Mouse (Mus musculus) forebrain, embryonic 11.5 days (tissue): Measurements from ENCODE around the gene Ap1s3. TPM values are rescaled to one million over a fixed set of nuclear protein-coding genes. Genes with fewer than 3 reads are reported as not detected.

Source experiments
- ATAC-seq: fragments of 200-750 bp; cut with Nextera tagmentation; replicated peaks from 2 replicates; pipeline ENCODE4 v1.8.0; 2017; ENCODE audit warnings: moderate TSS enrichment; ENCODE audit not compliant: low FRiP score
- DNase-seq: peaks from one replicate; pipeline ENCODE4 v3.0.0-alpha.2; 2017; ENCODE audit warnings: low spot score
- H3K27ac ChIP-seq: fragments of 300-500 bp; sonication (generic); 2 replicates; pipeline ENCODE4 v1.5.1; 2014; ENCODE audit warnings: low read depth, low read length
- H3K27me3 ChIP-seq: fragments of 300-500 bp; sonication (generic); 2 replicates; pipeline ENCODE4 v1.6.1; 2014; ENCODE audit warnings: mild to moderate bottlenecking, low read length, mixed read lengths; ENCODE audit not compliant: control insufficient read depth, insufficient read depth
- H3K36me3 ChIP-seq: fragments of 300-500 bp; sonication (generic); 2 replicates; pipeline ENCODE4 v1.6.1; 2014; ENCODE audit warnings: mild to moderate bottlenecking, low read length, moderate library complexity, mixed read lengths; ENCODE audit not compliant: control insufficient read depth, insufficient read depth
- H3K4me1 ChIP-seq: fragments of 300-500 bp; sonication (generic); replicated peaks from 2 replicates; pipeline ENCODE4 v1.6.1; 2014; ENCODE audit warnings: low read length, mixed read lengths; ENCODE audit not compliant: control insufficient read depth, insufficient read depth
- H3K4me2 ChIP-seq: fragments of 300-500 bp; sonication (generic); 2 replicates; pipeline ENCODE4 v1.6.1; 2014; ENCODE audit warnings: low read depth, mild to moderate bottlenecking, low read length, moderate library complexity, mixed read lengths; ENCODE audit not compliant: severe bottlenecking
- H3K4me3 ChIP-seq: fragments of 300-500 bp; sonication (generic); 2 replicates; pipeline ENCODE4 v1.5.1; 2014; ENCODE audit warnings: low read depth, low read length
- H3K9ac ChIP-seq: fragments of 300-500 bp; sonication (generic); 2 replicates; pipeline ENCODE4 v1.6.1; 2014; ENCODE audit warnings: low read length
- H3K9me3 ChIP-seq: fragments of 300-500 bp; sonication (generic); 2 replicates; pipeline ENCODE4 v1.6.1; 2016; ENCODE audit warnings: low read length, mixed read lengths; ENCODE audit not compliant: control insufficient read depth
- WGBS: fragments of 180-500 bp; shearing (Covaris S2); extraction: QIAGEN DNeasy Blood & Tissue Kit; methylation state at CpG from one replicate; pipeline ENCODE4 v1.1.7; 2014; 5-methylcytosine and 5-hydroxymethylcytosine counted together
- polyA plus RNA-seq: library from polyadenylated mRNA; unstranded; fragments of >200 nt; fragmentation: Nextera tagmentation; extraction: Ambion mirVana; gene quantifications from 2 replicates; pipeline ENCODE4 v1.2.1, GENCODE M21; 2014

Ap1s3 gene
- polyA plus RNA-seq, 1 experiment from 2014 or later: 0.17 TPM

DNA sequence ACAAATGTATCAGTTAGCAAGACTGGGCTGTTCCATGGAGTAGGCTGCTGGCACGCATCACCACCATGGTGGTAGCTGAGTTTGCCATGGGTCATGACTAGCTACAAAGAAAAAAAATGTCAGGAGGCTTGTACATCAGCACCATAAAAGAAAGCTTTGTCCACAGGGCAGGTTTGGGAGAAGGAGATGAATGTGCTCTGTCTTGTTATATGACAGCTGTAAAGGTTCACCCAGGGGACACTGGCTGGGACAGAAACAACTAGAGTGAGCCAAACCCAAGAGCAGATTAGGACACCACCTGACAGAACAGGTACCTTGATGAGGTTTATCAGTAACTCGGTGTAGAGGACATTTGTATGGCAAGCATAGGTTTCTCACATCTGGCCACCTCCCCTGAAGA, 32.9 kb upstream of the Ap1s3 start:
- no peak for DNase-seq
- H3K4me3 ChIP-seq: no peak overlapping the region
- H3K27ac ChIP-seq: no peak overlapping the region
- H3K4me2 ChIP-seq: no peak overlapping the region
- H3K4me1 ChIP-seq: no peaks in the 10 kb centered on the region
- no peak for ATAC-seq
- no peak overlapping the region for H3K9ac ChIP-seq
- WGBS: 90% methylated on average over 2 of the region's 2 CpGs
- no peaks in the 10 kb centered on the region for H3K27me3 ChIP-seq
- H3K36me3 ChIP-seq: no peaks in the 10 kb centered on the region
- no peaks in the 10 kb centered on the region for H3K9me3 ChIP-seq

DNA sequence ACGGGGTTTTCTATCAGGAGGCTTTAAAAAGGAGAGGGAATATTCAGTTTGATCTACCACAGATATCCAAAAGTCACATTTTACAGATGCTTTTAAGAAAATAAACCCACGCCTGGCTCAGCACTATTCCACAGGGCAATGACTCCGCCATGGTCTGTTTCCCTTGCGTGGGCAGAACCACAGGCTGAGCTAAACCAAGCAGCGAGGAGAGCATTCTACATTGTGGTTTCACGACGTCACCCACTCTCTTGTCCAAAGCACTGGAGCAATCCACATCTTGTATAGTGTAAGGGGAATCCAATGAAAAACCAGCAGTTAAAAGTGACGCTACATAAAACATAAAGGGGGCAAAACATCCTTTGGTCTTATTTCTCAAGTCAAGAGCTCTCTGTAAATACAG, 31.7 kb upstream of the Ap1s3 start:
- ATAC-seq (no peak), DNase-seq (no peak)
- no peak overlapping the region for H3K4me3 ChIP-seq
- no peaks in the 10 kb centered on the region for H3K4me1 ChIP-seq
- no peak overlapping the region for H3K4me2 ChIP-seq
- no peak overlapping the region for H3K27ac ChIP-seq
- H3K9ac ChIP-seq: no peak overlapping the region
- no peaks in the 10 kb centered on the region for H3K36me3 ChIP-seq
- 92% methylated on average over 8 of the region's 8 CpGs for WGBS
- no peaks in the 10 kb centered on the region for H3K9me3 ChIP-seq
- H3K27me3 ChIP-seq: no peaks in the 10 kb centered on the region

DNA sequence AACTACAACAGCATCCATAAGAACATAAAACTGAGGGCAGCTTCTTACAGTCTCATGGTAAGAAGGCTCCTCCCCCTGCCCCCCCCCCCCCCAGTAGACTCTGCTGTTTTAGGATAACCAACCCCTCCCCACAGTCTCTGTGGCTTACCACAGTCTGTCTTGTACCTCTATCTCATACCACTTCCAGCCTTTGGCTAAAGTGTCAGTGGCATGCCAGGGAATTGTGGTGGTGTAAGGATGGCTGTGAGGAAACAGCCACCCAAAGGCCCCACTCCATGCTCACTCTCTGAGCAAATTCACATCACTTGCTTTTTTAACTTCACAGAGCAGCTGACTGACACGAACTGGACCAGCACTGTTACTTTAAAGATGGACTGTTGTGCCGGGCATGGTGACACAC, 26.7 kb upstream of the Ap1s3 start:
- Histone ChIP-seq H3K9me3 (no peaks in the 10 kb centered on the region), H3K27me3 (no peaks in the 10 kb centered on the region), H3K4me1 (0 out of 2 replicates have a peak, but pooled peaks cover 2% of the 10 kb centered on the region), H3K27ac (no peak overlapping the region), H3K4me2 (no peak overlapping the region), H3K36me3 (no peaks in the 10 kb centered on the region), H3K9ac (no peak overlapping the region), H3K4me3 (no peak overlapping the region)
- no peak for DNase-seq
- ATAC-seq: no peak
- 82% methylated on average over 2 of the region's 2 CpGs for WGBS

DNA sequence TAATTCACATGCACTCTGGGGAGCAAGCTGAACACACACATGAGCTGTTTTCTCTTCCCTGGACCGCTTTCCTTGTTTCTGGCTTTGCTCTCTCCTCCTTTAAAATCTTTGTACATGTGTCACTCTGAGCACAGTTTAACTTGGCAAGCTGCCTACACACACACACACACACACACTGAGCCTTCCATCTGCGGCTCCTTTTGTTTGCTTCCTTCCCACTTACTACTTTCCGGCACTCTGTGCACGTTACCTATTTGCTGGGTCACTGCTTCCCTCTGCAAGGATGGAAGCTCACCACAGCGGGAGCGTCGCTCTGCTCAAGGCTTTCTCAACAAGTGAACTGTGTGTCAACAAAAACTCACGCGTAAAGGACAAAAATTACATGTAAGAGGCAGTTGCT, 25.6 kb upstream of the Ap1s3 start:
- WGBS: 42% methylated on average over 9 of the region's 9 CpGs
- 0 out of 2 replicates have a peak, but pooled peaks cover 2% of the 10 kb centered on the region for H3K4me1 ChIP-seq
- H3K27ac ChIP-seq: no peak overlapping the region
- no peak overlapping the region for H3K4me3 ChIP-seq
- H3K36me3 ChIP-seq: no peaks in the 10 kb centered on the region
- H3K9me3 ChIP-seq: no peaks in the 10 kb centered on the region
- H3K4me2 ChIP-seq: no peak overlapping the region
- no peaks in the 10 kb centered on the region for H3K27me3 ChIP-seq
- ATAC-seq: peak; percentile 87
- DNase-seq: peak; percentile 73
- H3K9ac ChIP-seq: no peak overlapping the region

DNA sequence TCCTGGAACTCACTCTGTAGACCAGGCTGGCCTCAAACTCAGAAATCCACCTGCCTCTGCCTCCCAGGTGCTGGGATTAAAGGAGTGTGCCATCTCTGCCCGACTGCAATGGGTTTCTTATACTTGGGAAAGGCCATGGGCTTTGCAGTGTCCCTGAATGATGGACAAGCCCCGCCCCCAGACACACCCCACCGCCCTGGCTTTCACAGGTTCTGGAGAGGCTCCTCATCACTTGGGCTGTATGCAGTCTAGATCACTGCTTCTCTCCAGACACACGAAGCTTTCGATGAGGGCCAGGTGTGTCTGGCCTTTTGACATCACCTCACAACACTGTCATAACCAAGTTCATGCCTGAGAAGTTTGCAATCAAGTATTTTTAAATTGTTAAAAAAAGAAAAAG, 25.2 kb upstream of the Ap1s3 start:
- ATAC-seq: peak; percentile 71
- Histone ChIP-seq H3K4me1 (0 out of 2 replicates have a peak, but pooled peaks cover 2% of the 10 kb centered on the region), H3K9me3 (no peaks in the 10 kb centered on the region), H3K27ac (no peak overlapping the region), H3K9ac (no peak overlapping the region), H3K36me3 (no peaks in the 10 kb centered on the region), H3K4me2 (no peak overlapping the region), H3K4me3 (no peak overlapping the region), H3K27me3 (no peaks in the 10 kb centered on the region)
- no peak for DNase-seq
- 67% methylated on average over 5 of the region's 5 CpGs for WGBS

DNA sequence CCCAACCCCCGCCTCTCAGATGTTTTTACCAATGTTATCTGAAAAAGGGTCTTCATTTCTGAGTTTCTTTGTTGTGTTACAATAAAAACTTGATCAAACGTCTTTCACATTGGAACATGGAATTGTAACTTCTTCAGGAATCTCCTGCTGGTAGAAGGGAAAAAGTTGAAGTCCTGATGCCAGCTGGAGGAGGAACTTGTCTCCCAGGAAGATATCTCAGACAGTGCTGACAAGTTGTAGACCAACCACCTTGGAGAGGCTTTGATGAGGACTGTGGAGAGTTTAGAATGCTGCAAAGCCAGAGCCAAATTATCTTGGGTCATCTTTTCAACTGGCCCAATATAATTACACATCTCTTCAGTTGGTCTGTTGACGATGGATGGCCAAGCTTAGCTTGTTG, 20.7 kb upstream of the Ap1s3 start:
- H3K4me3 ChIP-seq: no peak overlapping the region
- WGBS: 77% methylated on average over 3 of the region's 3 CpGs
- no peaks in the 10 kb centered on the region for H3K9me3 ChIP-seq
- ATAC-seq (no peak), DNase-seq (no peak)
- 0 out of 2 replicates have a peak, but pooled peaks cover 2% of the 10 kb centered on the region for H3K4me1 ChIP-seq
- no peaks in the 10 kb centered on the region for H3K36me3 ChIP-seq
- H3K9ac ChIP-seq: no peak overlapping the region
- H3K27ac ChIP-seq: no peak overlapping the region
- H3K4me2 ChIP-seq: no peak overlapping the region
- no peaks in the 10 kb centered on the region for H3K27me3 ChIP-seq

DNA sequence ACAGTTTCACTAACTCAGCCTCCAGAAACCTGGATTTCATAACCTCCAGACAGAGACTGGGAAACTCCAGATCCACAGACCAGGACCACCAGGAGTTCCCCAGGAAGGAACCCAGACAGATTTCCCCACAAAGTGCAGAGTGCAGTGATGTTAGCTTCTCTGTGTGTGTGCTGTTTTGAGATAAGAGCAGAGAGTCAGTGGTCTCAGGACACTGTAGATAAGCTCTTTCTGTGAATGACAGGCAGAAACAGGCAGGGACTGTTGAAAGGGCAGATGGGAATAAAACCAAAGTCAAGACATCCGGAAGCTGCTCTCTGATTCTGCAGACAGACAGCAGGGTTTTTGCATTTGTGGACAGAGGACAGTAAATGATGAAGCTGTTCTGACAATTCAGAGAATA, 15.5 kb upstream of the Ap1s3 start:
- no peaks in the 10 kb centered on the region for H3K9me3 ChIP-seq
- H3K4me3 ChIP-seq: no peak overlapping the region
- H3K27me3 ChIP-seq: no peaks in the 10 kb centered on the region
- H3K27ac ChIP-seq: no peak overlapping the region
- H3K9ac ChIP-seq: no peak overlapping the region
- WGBS: 93% methylated on average over 1 of the region's 1 CpGs
- no peak overlapping the region for H3K4me2 ChIP-seq
- no peak for DNase-seq
- H3K36me3 ChIP-seq: no peaks in the 10 kb centered on the region
- ATAC-seq: no peak
- no peaks in the 10 kb centered on the region for H3K4me1 ChIP-seq

DNA sequence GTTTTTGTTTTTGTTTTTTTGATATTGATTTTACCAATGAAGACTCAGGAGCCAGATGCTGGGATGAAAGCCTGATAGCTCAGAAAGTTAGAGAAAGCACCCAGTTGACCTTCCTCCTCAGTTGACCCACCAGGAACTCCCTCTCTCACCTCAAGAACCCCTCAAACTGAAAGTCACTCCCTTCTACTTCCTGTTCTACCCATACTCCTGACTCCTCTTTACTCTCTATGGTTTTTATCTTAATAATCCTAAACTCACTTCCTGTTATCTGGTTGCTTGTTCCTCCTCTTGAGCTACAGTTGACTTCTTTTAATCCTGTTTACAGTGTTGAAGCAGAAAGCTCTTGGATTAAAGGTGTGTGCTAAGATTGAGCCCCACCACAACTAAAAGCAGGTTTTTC, 12.3 kb upstream of the Ap1s3 start:
- Histone ChIP-seq H3K9ac (no peak overlapping the region), H3K27me3 (no peaks in the 10 kb centered on the region), H3K36me3 (no peaks in the 10 kb centered on the region), H3K9me3 (no peaks in the 10 kb centered on the region), H3K27ac (no peak overlapping the region), H3K4me3 (no peak overlapping the region), H3K4me1 (no peaks in the 10 kb centered on the region), H3K4me2 (no peak overlapping the region)
- ATAC-seq (no peak), DNase-seq (no peak)

DNA sequence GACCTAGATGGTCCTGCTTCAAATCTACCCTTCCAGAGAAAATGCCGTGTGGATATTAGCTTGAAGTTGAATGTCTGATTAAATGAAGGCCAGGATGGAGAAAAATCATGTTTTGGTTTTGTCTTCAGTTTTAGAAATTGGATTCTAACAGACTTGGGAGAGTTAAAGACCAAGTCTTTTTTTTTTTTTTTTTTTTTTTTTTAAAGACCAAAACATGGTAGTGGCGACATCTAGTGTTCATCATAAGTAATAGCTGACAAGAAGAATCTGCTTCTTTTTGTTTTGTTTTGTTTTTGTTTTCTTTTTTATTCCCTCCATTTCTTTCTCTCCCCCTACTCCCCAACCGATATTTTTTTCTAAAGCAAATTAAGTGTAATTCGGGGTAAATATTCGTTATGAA, 11.2 kb upstream of the Ap1s3 start:
- Histone ChIP-seq H3K9ac (no peak overlapping the region), H3K27me3 (no peaks in the 10 kb centered on the region), H3K4me1 (no peaks in the 10 kb centered on the region), H3K27ac (no peak overlapping the region), H3K36me3 (no peaks in the 10 kb centered on the region), H3K4me2 (no peak overlapping the region), H3K9me3 (no peaks in the 10 kb centered on the region), H3K4me3 (no peak overlapping the region)
- ATAC-seq (no peak), DNase-seq (no peak)
- 20% methylated on average over 5 of the region's 5 CpGs for WGBS
